Mouse (Mus musculus) lung, adult 18-20 months (tissue): ENCODE data around the gene Arf5.

Experiments
- DNase-seq, 2 experiments: peaks; one replicate each; pipeline ENCODE4 v3.0.0; 2022; ENCODE audit warnings: mixed read lengths in 2 of 2

Gene Arf5

GRCm38 (mm10) chr6:28423313-28423712, at the start of gene Arf5:
Arf5 (plus strand) TSS chr6:28423560.
- peak; percentile 93 to 95 for DNase-seq

GRCm38 (mm10) chr6:28381983-28382382, 41.4 kb upstream of the Arf5 start:
- DNase-seq = no peak

- DNase-seq = no peak
These were observed 38.2 kb upstream of the Arf5 start for GRCm38 (mm10) chr6:28385169-28385568.

DNA sequence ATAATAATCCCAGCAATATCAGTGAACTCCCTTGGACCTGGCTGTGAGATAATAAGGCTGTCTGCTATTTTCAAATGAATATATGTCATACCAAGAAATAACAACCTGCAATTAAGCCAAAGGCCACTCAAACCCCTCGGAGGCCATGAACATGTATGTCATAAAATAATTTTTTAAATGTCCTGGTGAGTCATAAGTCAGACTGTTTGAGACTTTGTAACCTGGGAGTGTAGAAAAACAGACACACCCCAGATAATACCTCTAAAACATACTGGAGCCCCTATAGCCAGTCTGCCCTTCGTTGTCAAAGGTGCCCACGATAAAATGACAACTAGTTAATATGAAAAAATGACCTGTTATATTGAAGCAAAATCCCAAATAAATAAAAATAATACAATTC, 34.3 kb upstream of the Arf5 start:
- no peak for DNase-seq

DNA sequence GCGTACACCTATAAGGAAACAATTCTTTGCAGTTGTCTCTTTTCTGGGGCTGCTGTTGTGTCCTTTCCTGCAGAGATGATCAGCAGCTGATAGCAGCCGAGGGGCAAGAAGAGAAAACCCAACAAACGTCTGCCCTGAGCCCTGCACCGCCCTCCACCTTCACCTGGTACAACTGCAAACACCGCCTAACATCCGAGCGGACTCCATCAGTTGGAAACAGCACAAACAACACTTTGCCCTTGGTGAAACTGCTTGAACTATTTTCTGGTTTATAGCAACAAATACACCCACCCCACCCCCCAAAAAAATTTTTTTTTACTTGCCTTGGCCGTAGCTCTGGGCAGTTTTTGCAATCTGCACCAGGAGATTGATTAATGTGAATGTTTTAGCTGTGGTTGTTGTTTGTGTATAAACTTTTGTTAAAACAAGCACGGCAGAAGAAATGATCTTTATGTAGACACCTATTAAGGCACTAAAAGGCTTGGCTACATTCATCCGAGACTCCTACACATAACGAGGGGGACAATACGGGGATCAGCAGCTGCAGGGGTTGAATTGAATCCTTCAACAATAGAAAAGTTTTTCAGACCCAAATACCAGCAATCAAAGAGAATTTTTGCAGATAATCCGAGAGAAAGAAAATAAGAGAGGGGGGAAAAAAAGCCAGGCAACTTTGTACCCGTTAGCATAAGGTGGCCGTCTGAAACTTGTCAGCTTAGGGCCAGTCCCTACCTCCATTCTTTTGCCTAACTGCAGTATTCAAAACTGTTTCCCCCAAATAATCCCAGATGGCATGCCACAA, 27.1 kb upstream of the Arf5 start:
- no peak for DNase-seq

- DNase-seq = peak in 1 of 2 experiments; percentile 11
These were observed 26.4 kb upstream of the Arf5 start for GRCm38 (mm10) chr6:28396853-28397457.

GRCm38 (mm10) chr6:28397681-28398203, 25.6 kb upstream of the Arf5 start, which contains the start of gene Zfp800:
Zfp800 (minus strand) TSS chr6:28398005.
- no peak for DNase-seq

- no peak for DNase-seq
These were observed 24.6 kb upstream of the Arf5 start for GRCm38 (mm10) chr6:28398726-28399125.

DNA sequence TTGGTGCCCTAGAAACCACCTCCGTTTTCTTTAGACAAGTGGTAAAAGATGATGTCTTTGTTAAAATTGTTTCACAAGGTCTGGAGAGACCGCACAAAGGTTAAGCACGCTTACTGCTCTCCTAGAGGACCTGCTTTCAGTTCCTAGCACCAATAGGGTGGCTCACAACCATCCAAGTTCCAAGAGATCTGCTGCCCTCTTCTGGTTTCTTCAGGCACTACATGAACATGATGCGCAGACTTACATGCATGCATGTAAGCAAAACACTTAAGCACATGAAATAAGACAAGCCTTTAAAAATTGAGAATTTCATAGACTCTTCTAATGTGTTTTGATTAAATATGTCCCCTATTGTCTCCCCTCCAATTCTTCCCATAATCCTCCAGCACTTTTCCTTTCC, 23.6 kb upstream of the Arf5 start:
- DNase-seq = no peak

- DNase-seq = peak in 1 of 2 experiments; percentile 21
These were observed 13.3 kb upstream of the Arf5 start for GRCm38 (mm10) chr6:28410053-28410452.

GRCm38 (mm10) chr6:28411236-28411635, 12.1 kb upstream of the Arf5 start:
- no peak for DNase-seq

- no peak for DNase-seq
These were observed 6.4 kb upstream of the Arf5 start for GRCm38 (mm10) chr6:28416981-28417380.

DNA sequence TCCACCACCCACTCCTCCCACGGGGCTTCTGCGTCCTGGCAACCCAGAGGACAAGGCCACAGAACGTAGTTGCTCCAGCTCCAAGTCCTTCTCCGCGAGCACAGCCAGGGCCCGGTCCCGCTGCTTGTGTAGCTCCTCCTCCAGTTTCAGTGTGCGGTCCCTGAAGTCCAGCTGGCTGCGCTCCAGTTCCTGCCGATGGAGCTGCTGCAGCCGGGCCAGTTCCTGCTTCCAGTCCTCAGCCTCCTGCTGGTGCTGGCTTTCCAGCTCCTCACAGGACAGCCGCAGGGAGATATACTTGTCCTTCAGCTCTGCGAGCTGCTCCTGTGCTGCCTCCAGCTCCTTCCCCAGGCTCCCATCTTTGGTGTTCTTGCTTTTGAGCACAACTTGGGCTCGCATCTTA, 4.9 kb upstream of the Arf5 start:
- DNase-seq = peak; percentile 39 to 47

DNA sequence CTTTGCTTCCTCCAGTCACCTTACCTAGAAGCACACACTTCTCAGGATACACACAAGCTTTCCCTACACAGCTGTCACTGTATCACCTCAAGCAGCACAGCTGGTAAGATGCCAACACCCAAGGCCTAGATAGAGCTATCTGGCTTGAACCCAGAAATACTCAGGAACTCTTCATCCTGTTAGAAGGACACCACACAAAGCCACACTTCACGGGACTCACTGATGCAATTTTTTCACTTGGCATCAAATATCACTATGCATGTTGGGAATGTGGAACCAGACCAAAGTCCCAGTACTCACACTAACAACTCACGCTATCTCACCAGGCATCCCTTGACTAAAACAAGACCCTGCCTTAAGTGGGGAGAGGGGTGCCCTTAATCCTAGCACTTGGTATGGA, 3.7 kb upstream of the Arf5 start:
- DNase-seq = peak in 1 of 2 experiments; percentile 5

GRCm38 (mm10) chr6:28420361-28420760, 3.0 kb upstream of the Arf5 start:
- no peak for DNase-seq

DNA sequence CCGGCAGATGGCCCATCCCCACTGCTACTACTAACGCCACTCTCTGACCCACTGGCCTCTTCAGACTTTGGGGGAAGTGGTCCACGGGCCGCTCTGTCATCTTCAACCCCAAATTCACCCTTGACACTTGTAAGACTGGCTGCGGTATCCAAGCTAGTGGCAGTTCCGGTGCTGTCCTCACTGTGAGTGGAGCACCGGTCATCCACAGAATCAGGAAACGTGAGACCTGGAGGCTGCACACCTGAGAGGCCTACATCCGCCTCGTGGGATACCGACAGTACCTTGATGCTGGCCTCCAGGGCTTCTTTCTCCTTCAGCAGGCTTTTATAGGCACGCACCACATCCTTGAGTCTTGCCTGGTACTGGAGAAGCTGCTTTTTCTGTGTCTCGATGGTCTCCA, 2.5 kb upstream of the Arf5 start:
- DNase-seq = peak in 1 of 2 experiments; percentile 16

DNA sequence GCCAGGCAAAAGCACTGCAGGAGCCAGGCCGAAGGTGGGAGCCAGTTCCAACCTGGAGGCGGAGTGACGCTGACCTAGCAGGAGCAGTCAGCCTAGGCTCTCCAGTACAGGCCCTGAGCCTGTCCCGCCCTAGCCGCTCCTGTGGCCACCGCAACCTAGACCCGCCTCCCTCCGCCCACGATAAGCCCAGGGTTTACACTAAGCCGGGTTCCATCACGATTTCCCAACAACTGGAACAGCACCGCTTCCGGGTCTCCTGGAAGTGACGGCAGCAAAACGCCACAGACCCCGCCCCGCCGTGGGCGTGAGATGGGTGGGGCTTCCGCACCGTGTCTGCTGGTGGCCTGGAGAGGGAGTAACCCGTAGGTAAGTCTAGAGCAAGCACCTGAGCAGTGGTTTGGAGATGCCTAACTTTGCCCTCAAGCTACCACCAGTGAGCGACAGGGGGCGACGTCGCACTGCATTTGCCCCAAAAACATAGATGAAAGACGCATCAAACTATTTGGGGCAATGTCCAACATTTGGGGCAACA, 1.8 kb upstream of the Arf5 start:
- DNase-seq = peak; percentile 98

GRCm38 (mm10) chr6:28422651-28423290, 589 bp upstream of the Arf5 start:
- DNase-seq = no peak

DNA sequence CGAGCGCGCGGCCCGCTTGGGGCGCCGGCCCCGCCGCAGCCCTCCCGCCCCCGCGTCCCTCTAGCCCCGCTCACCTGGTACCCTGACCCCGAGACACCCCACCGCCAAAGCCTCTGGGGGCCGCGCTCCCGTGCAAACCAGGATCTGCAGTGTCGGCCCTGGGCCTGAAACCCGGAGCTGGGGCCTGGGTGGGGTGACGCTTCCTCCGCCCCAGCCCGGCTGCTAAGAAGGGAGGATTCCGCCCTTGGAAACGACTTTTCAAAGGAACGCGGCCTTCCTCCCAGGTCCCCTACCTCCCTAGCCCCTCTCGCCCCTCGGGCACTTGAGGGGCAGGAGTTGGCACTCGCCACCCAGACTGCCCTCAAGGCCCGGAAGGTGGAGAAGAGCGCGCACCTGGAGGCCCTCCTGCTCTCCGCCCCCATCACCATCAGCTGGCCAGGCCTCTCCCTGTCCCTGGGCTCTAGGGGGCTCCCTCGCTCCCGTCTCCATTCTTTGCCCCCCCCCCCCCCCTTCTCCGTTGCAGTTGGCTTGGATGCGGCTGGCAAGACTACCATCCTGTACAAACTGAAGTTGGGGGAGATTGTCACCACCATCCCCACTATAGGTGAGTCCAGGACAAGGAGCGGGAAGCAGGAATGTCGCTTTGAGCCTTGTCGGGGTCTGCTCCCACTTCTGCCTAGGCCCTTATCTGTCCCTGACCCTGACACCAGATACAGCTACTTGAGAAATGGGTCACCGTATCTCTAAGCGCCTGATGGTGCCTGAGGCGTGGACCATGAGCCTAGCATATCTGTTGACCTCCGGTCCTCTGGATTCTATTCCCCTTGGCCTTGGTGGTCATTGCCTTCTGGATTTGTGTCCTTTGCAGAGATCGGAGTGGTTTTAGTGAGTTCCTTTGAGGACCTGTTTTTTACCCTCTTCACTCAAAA, 671 bp downstream of the Arf5 start:
- peak; percentile 62 to 72 for DNase-seq

GRCm38 (mm10) chr6:28425019-28425418, 1.7 kb downstream of the Arf5 start:
- no peak for DNase-seq

DNA sequence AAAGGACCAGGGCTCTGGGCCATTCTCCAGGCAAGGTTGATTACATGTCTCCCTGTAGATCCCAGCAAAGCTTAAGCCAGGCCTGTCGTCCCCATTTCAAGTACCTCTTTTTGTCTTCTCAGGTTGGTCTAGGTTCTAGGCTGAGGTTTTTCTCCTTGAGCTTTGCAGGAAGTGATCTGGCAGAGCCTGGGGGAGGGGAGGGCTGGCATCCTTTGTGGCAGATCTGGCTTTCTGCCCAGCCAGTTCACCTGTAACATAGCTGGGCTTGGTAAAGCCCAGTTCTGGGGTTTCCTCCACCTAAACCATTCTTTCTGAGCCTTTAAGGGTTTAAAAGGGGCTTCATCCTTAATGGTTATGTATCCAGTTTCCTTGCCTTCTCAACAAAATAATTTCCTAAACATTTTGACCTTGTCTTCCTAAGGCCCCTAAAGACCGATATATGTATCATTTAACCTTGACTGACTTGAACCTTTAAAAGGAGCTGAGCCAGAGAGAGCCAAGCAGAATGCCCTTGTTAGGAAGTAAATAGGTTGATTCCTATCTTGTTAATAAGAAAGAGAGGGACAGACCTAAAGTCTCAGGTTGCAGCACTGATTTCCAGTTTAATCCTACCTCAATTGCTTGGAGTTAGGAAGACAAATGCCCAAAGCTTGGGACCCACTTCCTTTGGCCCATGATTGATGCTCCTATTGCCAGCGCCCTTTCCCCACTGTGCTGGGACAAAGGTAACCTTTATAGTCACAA, 3.9 kb downstream of the Arf5 start, which contains the start of gene Fscn3:
Fscn3 (plus strand) TSS at position 694 of the 744 bp plus-strand sequence.
- peak; percentile 32 to 55 for DNase-seq
